Mouse (Mus musculus) forebrain, embryonic 11.5 days (tissue): Measurements from ENCODE around the gene Ugt2b38. TPM values are rescaled to one million over a fixed set of nuclear protein-coding genes. Genes with fewer than 3 reads are reported as not detected.
"Not testable (repeated sequence)": the region's sequence is repeated elsewhere in the genome, so short reads cannot be mapped to it uniquely, and the experiment has no call there.

ENCODE experiments used
- ATAC-seq: fragments of 200-750 bp; cut with Nextera tagmentation; replicated peaks from 2 replicates; pipeline ENCODE4 v1.8.0; 2017; ENCODE audit warnings: moderate TSS enrichment; ENCODE audit not compliant: low FRiP score
- DNase-seq: peaks from one replicate; pipeline ENCODE4 v3.0.0-alpha.2; 2017; ENCODE audit warnings: low spot score
- H3K27ac ChIP-seq: fragments of 300-500 bp; sonication (generic); 2 replicates; pipeline ENCODE4 v1.5.1; 2014; ENCODE audit warnings: low read depth, low read length
- H3K27me3 ChIP-seq: fragments of 300-500 bp; sonication (generic); 2 replicates; pipeline ENCODE4 v1.6.1; 2014; ENCODE audit warnings: mild to moderate bottlenecking, low read length, mixed read lengths; ENCODE audit not compliant: control insufficient read depth, insufficient read depth
- H3K36me3 ChIP-seq: fragments of 300-500 bp; sonication (generic); 2 replicates; pipeline ENCODE4 v1.6.1; 2014; ENCODE audit warnings: mild to moderate bottlenecking, low read length, moderate library complexity, mixed read lengths; ENCODE audit not compliant: control insufficient read depth, insufficient read depth
- H3K4me1 ChIP-seq: fragments of 300-500 bp; sonication (generic); replicated peaks from 2 replicates; pipeline ENCODE4 v1.6.1; 2014; ENCODE audit warnings: low read length, mixed read lengths; ENCODE audit not compliant: control insufficient read depth, insufficient read depth
- H3K4me2 ChIP-seq: fragments of 300-500 bp; sonication (generic); 2 replicates; pipeline ENCODE4 v1.6.1; 2014; ENCODE audit warnings: low read depth, mild to moderate bottlenecking, low read length, moderate library complexity, mixed read lengths; ENCODE audit not compliant: severe bottlenecking
- H3K4me3 ChIP-seq: fragments of 300-500 bp; sonication (generic); 2 replicates; pipeline ENCODE4 v1.5.1; 2014; ENCODE audit warnings: low read depth, low read length
- H3K9ac ChIP-seq: fragments of 300-500 bp; sonication (generic); 2 replicates; pipeline ENCODE4 v1.6.1; 2014; ENCODE audit warnings: low read length
- H3K9me3 ChIP-seq: fragments of 300-500 bp; sonication (generic); 2 replicates; pipeline ENCODE4 v1.6.1; 2016; ENCODE audit warnings: low read length, mixed read lengths; ENCODE audit not compliant: control insufficient read depth
- WGBS: fragments of 180-500 bp; shearing (Covaris S2); extraction: QIAGEN DNeasy Blood & Tissue Kit; methylation state at CpG from one replicate; pipeline ENCODE4 v1.1.7; 2014; 5-methylcytosine and 5-hydroxymethylcytosine counted together
- polyA plus RNA-seq: library from polyadenylated mRNA; unstranded; fragments of >200 nt; fragmentation: Nextera tagmentation; extraction: Ambion mirVana; gene quantifications from 2 replicates; pipeline ENCODE4 v1.2.1, GENCODE M21; 2014

The Ugt2b38 gene
- polyA plus RNA-seq: not detected in 2 replicates

- not testable (repeated sequence) for H3K27me3 ChIP-seq, H3K4me1 ChIP-seq, ATAC-seq, H3K4me2 ChIP-seq, H3K27ac ChIP-seq, H3K36me3 ChIP-seq, H3K9ac ChIP-seq, H3K4me3 ChIP-seq, H3K9me3 ChIP-seq, DNase-seq
- 89% methylated on average over 1 of the region's 2 CpGs for WGBS
Measured at GRCm38 (mm10) chr5:87424041-87424440, at the start of gene Ugt2b38. Gene Ugt2b38, minus strand, starts transcription at chr5:87424203.

GRCm38 (mm10) chr5:87458810-87459209, 34.8 kb upstream of the Ugt2b38 start:
- Histone ChIP-seq H3K9me3 (no peaks in the 10 kb centered on the region), H3K27me3 (no peaks in the 10 kb centered on the region), H3K4me2 (no peak overlapping the region), H3K9ac (no peak overlapping the region), H3K27ac (no peak overlapping the region), H3K4me3 (no peak overlapping the region), H3K4me1 (no peaks in the 10 kb centered on the region), H3K36me3 (no peaks in the 10 kb centered on the region)
- ATAC-seq (peak; percentile 63; the same call in 1 of the 2 replicates), DNase-seq (no peak)
- WGBS: 17% methylated on average over 1 of the region's 1 CpGs

GRCm38 (mm10) chr5:87457701-87458100, 33.7 kb upstream of the Ugt2b38 start:
- H3K4me1 ChIP-seq: no peaks in the 10 kb centered on the region
- H3K27me3 ChIP-seq: no peaks in the 10 kb centered on the region
- H3K4me3 ChIP-seq: no peak overlapping the region
- H3K9me3 ChIP-seq: no peaks in the 10 kb centered on the region
- DNase-seq (no peak), ATAC-seq (no peak)
- H3K9ac ChIP-seq: no peak overlapping the region
- no peak overlapping the region for H3K27ac ChIP-seq
- no peak overlapping the region for H3K4me2 ChIP-seq
- no peaks in the 10 kb centered on the region for H3K36me3 ChIP-seq

GRCm38 (mm10) chr5:87456216-87456850, 32.3 kb upstream of the Ugt2b38 start:
- DNase-seq (no peak), ATAC-seq (no peak)
- Histone ChIP-seq H3K9ac (no peak overlapping the region), H3K27ac (no peak overlapping the region), H3K27me3 (no peaks in the 10 kb centered on the region), H3K4me1 (no peaks in the 10 kb centered on the region), H3K9me3 (no peaks in the 10 kb centered on the region), H3K36me3 (no peaks in the 10 kb centered on the region), H3K4me3 (no peak overlapping the region), H3K4me2 (no peak overlapping the region)
- WGBS: 94% methylated on average over 3 of the region's 3 CpGs

- Histone ChIP-seq H3K4me1 (no peaks in the 10 kb centered on the region), H3K27me3 (no peaks in the 10 kb centered on the region), H3K4me3 (no peak overlapping the region), H3K27ac (no peak overlapping the region), H3K4me2 (no peak overlapping the region), H3K9me3 (no peaks in the 10 kb centered on the region), H3K36me3 (no peaks in the 10 kb centered on the region), H3K9ac (no peak overlapping the region)
- ATAC-seq (no peak), DNase-seq (no peak)
Measured at GRCm38 (mm10) chr5:87455519-87455918, 31.5 kb upstream of the Ugt2b38 start.

GRCm38 (mm10) chr5:87452514-87452913, 28.5 kb upstream of the Ugt2b38 start:
- not testable (repeated sequence) for H3K27me3 ChIP-seq, H3K9me3 ChIP-seq, H3K4me3 ChIP-seq, H3K9ac ChIP-seq, H3K4me2 ChIP-seq, DNase-seq, ATAC-seq, H3K4me1 ChIP-seq, H3K36me3 ChIP-seq, H3K27ac ChIP-seq
- 69% methylated on average over 4 of the region's 5 CpGs for WGBS

- Histone ChIP-seq H3K36me3 (no peaks in the 10 kb centered on the region), H3K4me3 (no peak overlapping the region), H3K9ac (no peak overlapping the region), H3K27ac (no peak overlapping the region), H3K9me3 (no peaks in the 10 kb centered on the region), H3K4me2 (no peak overlapping the region), H3K27me3 (no peaks in the 10 kb centered on the region), H3K4me1 (no peaks in the 10 kb centered on the region)
- WGBS: 44% methylated on average over 3 of the region's 3 CpGs
- ATAC-seq: 0 out of 2 replicates have a peak, but pooled peaks have one; percentile 30
- DNase-seq: peak; percentile 45
Measured at GRCm38 (mm10) chr5:87436264-87436663, 12.3 kb upstream of the Ugt2b38 start.

GRCm38 (mm10) chr5:87425676-87426075, 1.7 kb upstream of the Ugt2b38 start:
- Histone ChIP-seq H3K9me3 (no peaks in the 10 kb centered on the region), H3K36me3 (no peaks in the 10 kb centered on the region), H3K9ac (no peak overlapping the region), H3K4me1 (no peaks in the 10 kb centered on the region), H3K4me3 (no peak overlapping the region), H3K4me2 (no peak overlapping the region), H3K27ac (no peak overlapping the region), H3K27me3 (no peaks in the 10 kb centered on the region)
- WGBS: 91% methylated on average over 3 of the region's 3 CpGs
- no peak for DNase-seq
- ATAC-seq: no peak

GRCm38 (mm10) chr5:87396968-87397367, 27.0 kb downstream of the Ugt2b38 start:
- no peaks in the 10 kb centered on the region for H3K36me3 ChIP-seq
- no peaks in the 10 kb centered on the region for H3K4me1 ChIP-seq
- no peak overlapping the region for H3K4me2 ChIP-seq
- H3K9me3 ChIP-seq: no peaks in the 10 kb centered on the region
- no peak overlapping the region for H3K4me3 ChIP-seq
- WGBS: 96% methylated on average over 4 of the region's 4 CpGs
- DNase-seq: no peak
- ATAC-seq: no peak
- no peaks in the 10 kb centered on the region for H3K27me3 ChIP-seq
- no peak overlapping the region for H3K9ac ChIP-seq
- no peak overlapping the region for H3K27ac ChIP-seq
